9 mouse cellular contexts compared by ENCODE assay signal in the genomic region with DNA sequence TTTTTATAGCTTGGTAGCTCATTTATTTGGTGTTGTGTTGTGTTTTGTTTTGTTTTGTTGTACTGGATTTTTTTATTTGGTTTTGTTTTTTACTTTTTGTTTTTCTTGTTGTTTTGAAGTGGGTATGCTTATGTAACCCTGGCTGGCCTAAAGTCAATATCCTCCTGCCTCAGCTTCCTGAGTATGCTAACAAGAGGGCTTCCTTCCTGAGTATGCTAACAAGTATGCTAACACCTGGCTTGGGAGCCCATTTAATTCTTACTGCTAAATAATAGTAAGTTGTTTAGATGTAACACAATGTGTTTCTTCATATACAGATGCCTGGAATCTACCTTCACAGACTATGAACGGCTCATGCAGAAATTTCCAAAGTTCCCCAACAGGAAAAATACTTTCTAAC. TPM values are rescaled to one million over a fixed set of nuclear protein-coding genes. Genes with fewer than 3 reads are reported as not detected.
DNase-seq lines count a peak whose midpoint lies in the region; ATAC-seq and TF ChIP-seq lines count a peak whose summit lies in the region.
"Had no signal": no experiment of that assay in that cellular context is flagged by ENCODE, and none has a peak within 500 bp of the region (broad histone marks: within the 10 kb centered on the region; RNA-seq: fewer than 3 reads in every experiment).

No protein-coding gene starts in this region.

- peaks cover 22% of the 10 kb centered on the region for H3K4me1 ChIP-seq in hindbrain, embryonic 13.5 days (replicated peaks)
- 0 out of 2 replicates have a peak, but pooled peaks cover 2% of the 10 kb centered on the region for H3K4me1 ChIP-seq in hindbrain, embryonic 11.5 days (replicated peaks; ENCODE audit: control insufficient read depth, insufficient read depth, low read length)
- H3K4me1 ChIP-seq in E14TG2a.4 (replicated peaks; ENCODE audit: low read depth, low read length), result peaks cover 30% of the 10 kb centered on the region
- H3K4me1 ChIP-seq in embryonic fibroblast, embryonic 13.5 days (ENCODE audit: control insufficient read depth, insufficient read depth, low read length), result peaks cover 3% of the 10 kb centered on the region
- H3K4me1 ChIP-seq in liver, embryonic 13.5 days (replicated peaks), result peaks cover 45% of the 10 kb centered on the region

- no peaks in the 10 kb centered on the region for H3K36me3 ChIP-seq in hindbrain, embryonic 13.5 days
- H3K36me3 ChIP-seq in hindbrain, embryonic 11.5 days (ENCODE audit: control insufficient read depth, insufficient read depth, low read length), result no peaks in the 10 kb centered on the region
- no peaks in the 10 kb centered on the region for H3K36me3 ChIP-seq in E14TG2a.4 (ENCODE audit: insufficient read depth, low read length)
- H3K36me3 ChIP-seq in liver, embryonic 13.5 days, result peaks cover 13% of the 10 kb centered on the region

- WGBS in hindbrain, embryonic 13.5 days, result 98% methylated on average over 1 of the region's 1 CpGs
- 92% methylated on average over 1 of the region's 1 CpGs for WGBS in hindbrain, embryonic 11.5 days
- 67% methylated on average over 1 of the region's 1 CpGs for WGBS in liver, embryonic 13.5 days (ENCODE audit: insufficient replicate concordance)

- no peak overlapping the region for H3K27ac ChIP-seq in hindbrain, embryonic 13.5 days
- no peak overlapping the region for H3K27ac ChIP-seq in hindbrain, embryonic 11.5 days (ENCODE audit: low read depth, low read length)
- no peak overlapping the region for H3K27ac ChIP-seq in embryonic fibroblast, embryonic 13.5 days (ENCODE audit: insufficient read depth, low read length)
- peak overlapping the region; percentile 100 for H3K27ac ChIP-seq in liver, embryonic 13.5 days

- ATAC-seq in hindbrain, embryonic 13.5 days (ENCODE audit: low FRiP score), result no peak
- no peak for ATAC-seq in hindbrain, embryonic 11.5 days (ENCODE audit: low FRiP score)
- no peak for ATAC-seq in liver, embryonic 13.5 days (ENCODE audit: low read depth)

- H3K4me2 ChIP-seq in hindbrain, embryonic 13.5 days, result no peak overlapping the region
- no peak overlapping the region for H3K4me2 ChIP-seq in hindbrain, embryonic 11.5 days (replicated peaks; ENCODE audit: low read depth, low read length)
- H3K4me2 ChIP-seq in liver, embryonic 13.5 days, result peak overlapping the region; percentile 78

- TF ChIP-seq CTCF in E14TG2a.4 (conservative IDR thresholded peaks at IDR 0.05; ENCODE audit: low read length), result no peak
- TF ChIP-seq CTCF in embryonic fibroblast, embryonic 13.5 days (IDR thresholded peaks at IDR 0.05; ENCODE audit: borderline replicate concordance, insufficient read depth, low read length), result no peak

- no peak overlapping the region for H3K9ac ChIP-seq in hindbrain, embryonic 13.5 days
- H3K9ac ChIP-seq in hindbrain, embryonic 11.5 days (ENCODE audit: low read depth, low read length), result no peak overlapping the region
- H3K9ac ChIP-seq in liver, embryonic 13.5 days, result peak overlapping the region; percentile 100

- H3K9me3 ChIP-seq in hindbrain, embryonic 13.5 days, result no peaks in the 10 kb centered on the region
- H3K9me3 ChIP-seq in hindbrain, embryonic 11.5 days (ENCODE audit: control insufficient read depth, low read length), result no peaks in the 10 kb centered on the region
- no peaks in the 10 kb centered on the region for H3K9me3 ChIP-seq in E14TG2a.4 (ENCODE audit: low read length)
- no peaks in the 10 kb centered on the region for H3K9me3 ChIP-seq in liver, embryonic 13.5 days (replicated peaks)

- H3K27me3 ChIP-seq in hindbrain, embryonic 13.5 days, result no peaks in the 10 kb centered on the region
- no peaks in the 10 kb centered on the region for H3K27me3 ChIP-seq in hindbrain, embryonic 11.5 days (ENCODE audit: control insufficient read depth, insufficient read depth, low read length)
- no peaks in the 10 kb centered on the region; the same call in 1 of the 2 replicates for H3K27me3 ChIP-seq in E14TG2a.4 (ENCODE audit: insufficient read depth, low read length)
- H3K27me3 ChIP-seq in liver, embryonic 13.5 days, result no peaks in the 10 kb centered on the region

- no peak for DNase-seq in hindbrain, embryonic 11.5 days (ENCODE audit: low spot score)
- DNase-seq in liver, embryonic 13.5 days, result no peak
- DNase-seq in urinary bladder, postnatal 36 days (ENCODE audit: low spot score in 2 of 2), result no peak
- no peak for DNase-seq in cerebellum, adult 9-10 months
- no peak for DNase-seq in cerebellum, postnatal 4 days (ENCODE audit: low spot score in 2 of 2)
- DNase-seq: embryo, embryonic 11 days had no signal

- peak overlapping the region; percentile 97; the same call in 1 of the 2 replicates for H3K4me3 ChIP-seq in hindbrain, embryonic 13.5 days
- H3K4me3 ChIP-seq in hindbrain, embryonic 11.5 days (ENCODE audit: low read depth, low read length), result no peak overlapping the region
- H3K4me3 ChIP-seq in E14TG2a.4 (replicated peaks; ENCODE audit: low read length), result peak overlapping the region; percentile 93; the same call in 1 of the 2 replicates
- peak overlapping the region; percentile 52; the same call in 1 of the 2 replicates for H3K4me3 ChIP-seq in embryonic fibroblast, embryonic 13.5 days (ENCODE audit: insufficient read depth, low read length)
- H3K4me3 ChIP-seq in liver, embryonic 13.5 days (replicated peaks), result peak overlapping the region; percentile 99

- no peak for TF ChIP-seq POLR2A in embryonic fibroblast, embryonic 13.5 days (IDR thresholded peaks at IDR 0.05; ENCODE audit: low read depth, low read length)

RNA-seq across cellular contexts. Expression of a gene that starts 1.3 kb away (rescaled TPM):
- polyA plus RNA-seq in hindbrain, embryonic 13.5 days (2015; fragmentation: Nextera tagmentation; extraction: Ambion mirVana), result 36.8 and 38.9 TPM in 2 replicates
- polyA plus RNA-seq in hindbrain, embryonic 11.5 days (2014; fragmentation: Nextera tagmentation; extraction: Ambion mirVana), result 35.0 and 44.5 TPM in 2 replicates
- 92.4 and 93.5 TPM in 2 replicates for polyA plus RNA-seq in embryonic fibroblast, embryonic 13.5 days (2011; ENCODE audit: insufficient read length, low read depth, missing spikeins)
- polyA plus RNA-seq in liver, embryonic 13.5 days (2015; fragmentation: Nextera tagmentation; extraction: Ambion mirVana), result 29.6 and 32.1 TPM in 2 replicates
